Mouse (Mus musculus) midbrain, postnatal 0 days (tissue): Measurements from ENCODE around the gene Cand2. TPM values are rescaled to one million over a fixed set of nuclear protein-coding genes. Genes with fewer than 3 reads are reported as not detected.
A peak's percentile ranks its signal among the peaks of the same experiment; 100 is the strongest.

Source experiments
- ATAC-seq: fragments of 200-750 bp; cut with Nextera tagmentation; 2 replicates; pipeline ENCODE4 v1.8.0; 2017; ENCODE audit warnings: moderate number of reproducible peaks, mild to moderate bottlenecking, moderate TSS enrichment, moderate library complexity; ENCODE audit not compliant: low FRiP score
- DNase-seq: peaks from one replicate; pipeline ENCODE4 v3.0.0-alpha.2; 2015; ENCODE audit warnings: low spot score
- H3K27ac ChIP-seq: fragments of 300-500 bp; sonication (generic); 2 replicates; pipeline ENCODE4 v1.5.1; 2014; ENCODE audit warnings: low read depth, mild to moderate bottlenecking, low read length, mixed read lengths
- H3K27me3 ChIP-seq: fragments of 300-500 bp; sonication (generic); 2 replicates; pipeline ENCODE4 v1.6.1; 2014; ENCODE audit warnings: low read length, control low read depth, mixed read lengths; ENCODE audit not compliant: insufficient read depth
- H3K36me3 ChIP-seq: fragments of 300-500 bp; sonication (generic); 2 replicates; pipeline ENCODE4 v1.6.1; 2014; ENCODE audit warnings: low read length, control low read depth, mixed read lengths; ENCODE audit not compliant: insufficient read depth
- H3K4me1 ChIP-seq: fragments of 300-500 bp; sonication (generic); 2 replicates; pipeline ENCODE4 v1.6.1; 2014; ENCODE audit warnings: mild to moderate bottlenecking, control low read depth, antibody characterized with exemption, low read length, mixed read lengths; ENCODE audit not compliant: insufficient read depth
- H3K4me2 ChIP-seq: fragments of 300-500 bp; sonication (generic); 2 replicates; pipeline ENCODE4 v1.6.1; 2014; ENCODE audit warnings: low read depth, mild to moderate bottlenecking, low read length, mixed read lengths; ENCODE audit not compliant: poor library complexity, severe bottlenecking
- H3K4me3 ChIP-seq: fragments of 300-500 bp; sonication (generic); 2 replicates; pipeline ENCODE4 v1.5.1; 2014; ENCODE audit warnings: low read depth, mild to moderate bottlenecking, low read length, moderate library complexity
- H3K9ac ChIP-seq: fragments of 300-500 bp; sonication (generic); replicated peaks from 2 replicates; pipeline ENCODE4 v1.6.1; 2014; ENCODE audit warnings: mild to moderate bottlenecking, low read length, moderate library complexity, mixed read lengths; ENCODE audit not compliant: poor library complexity, severe bottlenecking
- H3K9me3 ChIP-seq: fragments of 300-500 bp; sonication (generic); 2 replicates; pipeline ENCODE4 v1.6.1; 2016; ENCODE audit warnings: low read length, control low read depth
- CTCF ChIP-seq: IDR thresholded peaks from 2 replicates; pipeline ENCODE4 v1.5.1; 2016; ENCODE audit warnings: antibody characterized with exemption, mild to moderate bottlenecking
- WGBS: fragments of 180-500 bp; shearing (Covaris S2); extraction: QIAGEN DNeasy Blood & Tissue Kit; methylation state at CpG from one replicate; pipeline ENCODE4 v1.1.7; 2014; 5-methylcytosine and 5-hydroxymethylcytosine counted together
- microRNA-seq: library from miRNA; unstranded; fragments of <30 nt; microRNA quantifications from one replicate; pipeline ENCODE4, GENCODE M21; 2016; ENCODE audit warnings: borderline number of aligned reads
- polyA plus RNA-seq: library from polyadenylated mRNA; unstranded; fragments of >200 nt; fragmentation: Nextera tagmentation; extraction: Ambion mirVana; gene quantifications from 2 replicates; pipeline ENCODE4 v1.2.1, GENCODE M21; 2015
- total RNA-seq: library from RNA; depleted of rRNA; stranded (reverse); fragments of >200 nt; gene quantifications from 2 replicates; pipeline ENCODE4 v1.2.3, GENCODE M21; 2014; rRNA removed

Cand2 gene
- total and polyA plus RNA-seq, 2 experiments from 2014 or later = 4.2 to 10.2 TPM

GRCm38 (mm10) chr6:115854432-115854831 is 80.1 kb downstream of the Cand2 start:
- Histone ChIP-seq H3K9me3 (no peaks in the 10 kb centered on the region), H3K4me3 (no peak overlapping the region), H3K27ac (no peak overlapping the region), H3K4me2 (no peak overlapping the region), H3K27me3 (no peaks in the 10 kb centered on the region), H3K9ac (no peak overlapping the region), H3K36me3 (no peaks in the 10 kb centered on the region), H3K4me1 (no peaks in the 10 kb centered on the region)
- no peak for DNase-seq
- 65% methylated on average over 2 of the region's 2 CpGs for WGBS
- ATAC-seq = no peak
- TF ChIP-seq CTCF = peak; percentile 61

Small RNA genes lying within 50 kb of the gene (microRNA-seq; reads per million reads assigned to microRNA genes)
- gene Mir7660 = not detected

Other genes with a start within 250 kb of the Cand2 start
- 15.0 and 22.9 TPM in 2 replicates for gene Tsen2, start 229.9 kb upstream of the Cand2 start, total RNA-seq
- 24.1 and 29.0 TPM in 2 replicates for gene Tsen2, start 229.9 kb upstream of the Cand2 start, polyA plus RNA-seq
- gene Mkrn2os, start 182.0 kb upstream of the Cand2 start, total RNA-seq = 0.19 TPM in 1 of 2 replicates, not detected in the other
- 0.28 and 0.36 TPM in 2 replicates for gene Mkrn2os, start 182.0 kb upstream of the Cand2 start, polyA plus RNA-seq
- 19.1 and 26.1 TPM in 2 replicates for gene Mkrn2, start 172.6 kb upstream of the Cand2 start, total RNA-seq
- 34.4 and 41.4 TPM in 2 replicates for gene Mkrn2, start 172.6 kb upstream of the Cand2 start, polyA plus RNA-seq
- gene Raf1, start 97.9 kb upstream of the Cand2 start, total RNA-seq = 195 and 196 TPM in 2 replicates
- gene Raf1, start 97.9 kb upstream of the Cand2 start, polyA plus RNA-seq = 88.2 and 89.1 TPM in 2 replicates
- 0.99 and 1.5 TPM in 2 replicates for gene Tmem40, start 12.1 kb upstream of the Cand2 start, total RNA-seq
- gene Tmem40, start 12.1 kb upstream of the Cand2 start, polyA plus RNA-seq = 1.5 TPM in 2 replicates
- 768 and 939 TPM in 2 replicates for gene Rpl32, start 34.2 kb downstream of the Cand2 start, total RNA-seq
- gene Rpl32, start 34.2 kb downstream of the Cand2 start, polyA plus RNA-seq = 982 and 1,027 TPM in 2 replicates
- gene Efcab12, start 63.9 kb downstream of the Cand2 start, total RNA-seq = 3.2 and 3.8 TPM in 2 replicates
- gene Efcab12, start 63.9 kb downstream of the Cand2 start, polyA plus RNA-seq = 1.5 and 2.1 TPM in 2 replicates
- gene Mbd4, start 78.8 kb downstream of the Cand2 start, total RNA-seq = 4.8 and 5.8 TPM in 2 replicates
- 4.1 and 5.2 TPM in 2 replicates for gene Mbd4, start 78.8 kb downstream of the Cand2 start, polyA plus RNA-seq
- gene Ift122, start 78.9 kb downstream of the Cand2 start, total RNA-seq = 31.7 and 42.7 TPM in 2 replicates
- gene Ift122, start 78.9 kb downstream of the Cand2 start, polyA plus RNA-seq = 22.6 and 24.3 TPM in 2 replicates
- gene Rho, start 157.2 kb downstream of the Cand2 start, total RNA-seq = 0.11 TPM in 1 of 2 replicates, not detected in the other
- 0.12 and 0.39 TPM in 2 replicates for gene Rho, start 157.2 kb downstream of the Cand2 start, polyA plus RNA-seq
- not detected in 2 replicates for gene H1foo, start 170.4 kb downstream of the Cand2 start, total RNA-seq
- not detected in 2 replicates for gene H1foo, start 170.4 kb downstream of the Cand2 start, polyA plus RNA-seq
- 14.9 and 17.3 TPM in 2 replicates for gene Plxnd1, start 220.5 kb downstream of the Cand2 start, total RNA-seq
- 2.8 and 4.4 TPM in 2 replicates for gene Plxnd1, start 220.5 kb downstream of the Cand2 start, polyA plus RNA-seq